In genomic region chr5:21724872-21725271, GRCm38 (mm10) we compare ENCODE assay signal across 11 mouse cellular contexts. TPM values are rescaled to one million over a fixed set of nuclear protein-coding genes. Genes with fewer than 3 reads are reported as not detected.
DNase-seq lines count a peak whose midpoint lies in the region; ATAC-seq and TF ChIP-seq lines count a peak whose summit lies in the region.
"Had no signal": no experiment of that assay in that cellular context is flagged by ENCODE, and none has a peak within 500 bp of the region (broad histone marks: within the 10 kb centered on the region; RNA-seq: fewer than 3 reads in every experiment).

No protein-coding gene starts in this region.

- ATAC-seq in heart, embryonic 15.5 days (replicated peaks; ENCODE audit: insufficient number of reproducible peaks, insufficient read depth, low FRiP score, low read depth), result no peak
- peak; percentile 66 for ATAC-seq in embryonic facial prominence, embryonic 14.5 days (ENCODE audit: low read depth)
- ATAC-seq in hindbrain, embryonic 14.5 days (ENCODE audit: low FRiP score), result peak; percentile 55; the same call in 1 of the 2 replicates
- peak; percentile 54; the same call in 1 of the 2 replicates for ATAC-seq in midbrain, postnatal 0 days (ENCODE audit: low FRiP score)

- H3K4me1 ChIP-seq in heart, embryonic 15.5 days (replicated peaks), result peaks cover 9% of the 10 kb centered on the region
- no peaks in the 10 kb centered on the region for H3K4me1 ChIP-seq in embryonic facial prominence, embryonic 14.5 days (ENCODE audit: control insufficient read depth, insufficient read depth, low read length)
- H3K4me1 ChIP-seq in hindbrain, embryonic 14.5 days (replicated peaks; ENCODE audit: control insufficient read depth, insufficient read depth, low read length), result 0 out of 2 replicates have a peak, but pooled peaks cover 7% of the 10 kb centered on the region
- H3K4me1 ChIP-seq in midbrain, postnatal 0 days (ENCODE audit: insufficient read depth, low read length), result no peaks in the 10 kb centered on the region

- WGBS in heart, embryonic 15.5 days, result 26% methylated on average over 7 of the region's 7 CpGs
- WGBS in embryonic facial prominence, embryonic 14.5 days, result 24% methylated on average over 7 of the region's 7 CpGs
- 28% methylated on average over 7 of the region's 7 CpGs for WGBS in hindbrain, embryonic 14.5 days
- 8% methylated on average over 7 of the region's 7 CpGs for WGBS in midbrain, postnatal 0 days

- no peaks in the 10 kb centered on the region for H3K36me3 ChIP-seq in heart, embryonic 15.5 days
- H3K36me3 ChIP-seq in embryonic facial prominence, embryonic 14.5 days (ENCODE audit: control insufficient read depth, insufficient read depth, low read length), result no peaks in the 10 kb centered on the region
- H3K36me3 ChIP-seq in hindbrain, embryonic 14.5 days (replicated peaks; ENCODE audit: control insufficient read depth, insufficient read depth), result no peaks in the 10 kb centered on the region
- no peaks in the 10 kb centered on the region for H3K36me3 ChIP-seq in midbrain, postnatal 0 days (ENCODE audit: insufficient read depth, low read length)

- no peaks in the 10 kb centered on the region for H3K9me3 ChIP-seq in heart, embryonic 15.5 days (replicated peaks)
- no peaks in the 10 kb centered on the region for H3K9me3 ChIP-seq in embryonic facial prominence, embryonic 14.5 days (ENCODE audit: control insufficient read depth, low read length)
- no peaks in the 10 kb centered on the region for H3K9me3 ChIP-seq in hindbrain, embryonic 14.5 days (ENCODE audit: control insufficient read depth, low read length)
- no peaks in the 10 kb centered on the region for H3K9me3 ChIP-seq in midbrain, postnatal 0 days (ENCODE audit: low read length)

- no peak overlapping the region for H3K4me2 ChIP-seq in heart, embryonic 15.5 days
- H3K4me2 ChIP-seq in embryonic facial prominence, embryonic 14.5 days (ENCODE audit: low read depth, low read length), result no peak overlapping the region
- H3K4me2 ChIP-seq in hindbrain, embryonic 14.5 days (replicated peaks), result no peak overlapping the region
- H3K4me2 ChIP-seq in midbrain, postnatal 0 days (ENCODE audit: low read depth, low read length, poor library complexity, severe bottlenecking), result no peak overlapping the region

- no peaks in the 10 kb centered on the region for H3K27me3 ChIP-seq in heart, embryonic 15.5 days
- no peaks in the 10 kb centered on the region for H3K27me3 ChIP-seq in embryonic facial prominence, embryonic 14.5 days (replicated peaks; ENCODE audit: control insufficient read depth, insufficient read depth, low read length)
- H3K27me3 ChIP-seq in hindbrain, embryonic 14.5 days (ENCODE audit: control insufficient read depth, insufficient read depth, low read length), result no peaks in the 10 kb centered on the region
- H3K27me3 ChIP-seq in midbrain, postnatal 0 days (ENCODE audit: insufficient read depth, low read length), result no peaks in the 10 kb centered on the region

- H3K4me3 ChIP-seq in heart, embryonic 15.5 days, result no peak overlapping the region
- H3K4me3 ChIP-seq in embryonic facial prominence, embryonic 14.5 days (ENCODE audit: low read depth, low read length), result no peak overlapping the region
- H3K4me3 ChIP-seq in hindbrain, embryonic 14.5 days (replicated peaks; ENCODE audit: low read length), result no peak overlapping the region
- no peak overlapping the region for H3K4me3 ChIP-seq in midbrain, postnatal 0 days (ENCODE audit: low read depth, low read length)
- H3K4me3 ChIP-seq: erythroblast, embryonic 14.5 days had no signal

- TF ChIP-seq CTCF in midbrain, postnatal 0 days (IDR thresholded peaks at IDR 0.05), result no peak

- peak overlapping the region; percentile 76 for H3K27ac ChIP-seq in heart, embryonic 15.5 days
- peak overlapping the region; percentile 53 for H3K27ac ChIP-seq in embryonic facial prominence, embryonic 14.5 days (replicated peaks; ENCODE audit: low read depth, low read length)
- H3K27ac ChIP-seq in hindbrain, embryonic 14.5 days, result peak overlapping the region; percentile 57
- peak overlapping the region; percentile 67 for H3K27ac ChIP-seq in midbrain, postnatal 0 days (ENCODE audit: low read depth, low read length)

- DNase-seq in heart, postnatal 14 days, result no peak
- peak; percentile 64 for DNase-seq in embryonic facial prominence, embryonic 14.5 days (ENCODE audit: low spot score)
- no peak for DNase-seq in hindbrain, embryonic 14.5 days (ENCODE audit: low spot score)
- DNase-seq in midbrain, postnatal 0 days (ENCODE audit: low spot score), result peak; percentile 21
- DNase-seq in adrenal gland, adult 8-10 months, result no peak
- DNase-seq in gastrocnemius, postnatal 14 days, result no peak
- no peak for DNase-seq in adrenal gland, postnatal 36 days
- DNase-seq: kidney, adult 18-20 months; thymus, postnatal 14 days had no signal

- intact Hi-C loops in heart, postnatal 14 days (cut with DNase I), result no loop called here
- intact Hi-C loops in gastrocnemius, postnatal 14 days (cut with DNase I; ENCODE audit: low total_unique reads), result no loop called here

- H3K9ac ChIP-seq in heart, embryonic 15.5 days, result no peak overlapping the region
- H3K9ac ChIP-seq in embryonic facial prominence, embryonic 14.5 days (ENCODE audit: low read depth, low read length), result no peak overlapping the region
- H3K9ac ChIP-seq in hindbrain, embryonic 14.5 days, result no peak overlapping the region
- no peak overlapping the region for H3K9ac ChIP-seq in midbrain, postnatal 0 days (replicated peaks; ENCODE audit: low read length, poor library complexity, severe bottlenecking)

RNA-seq across cellular contexts. Expression of gene Pmpcb, which starts 12.1 kb away (rescaled TPM):
- polyA plus RNA-seq in heart, embryonic 15.5 days (2015; fragmentation: Nextera tagmentation; extraction: Ambion mirVana), result 130 and 140 TPM in 2 replicates
- 100 to 1,000 TPM; 220 to 223 TPM for total RNA-seq in heart, postnatal 14 days (2021)
- polyA plus RNA-seq in embryonic facial prominence, embryonic 14.5 days (2014; fragmentation: Nextera tagmentation; extraction: Ambion mirVana), result 79.4 and 82.3 TPM in 2 replicates
- 74.8 and 82.5 TPM in 2 replicates for polyA plus RNA-seq in hindbrain, embryonic 14.5 days (2014; fragmentation: Nextera tagmentation; extraction: Ambion mirVana)
- total RNA-seq in midbrain, postnatal 0 days (2014; rRNA removed), result 64.7 and 86.4 TPM in 2 replicates
- polyA plus RNA-seq in midbrain, postnatal 0 days (2015; fragmentation: Nextera tagmentation; extraction: Ambion mirVana), result 64.0 and 68.6 TPM in 2 replicates
- 100 to 1,000 TPM; 215 to 293 (median 236) TPM for total RNA-seq in adrenal gland, adult 8-10 months (2022)
- 100 to 1,000 TPM; 124 to 132 TPM for total RNA-seq in gastrocnemius, postnatal 14 days (2021)
- total RNA-seq in adrenal gland, postnatal 36 days (2021), result 100 to 1,000 TPM; 256 to 300 TPM

RNA-seq across cellular contexts. Expression of gene Napepld, which starts 23.7 kb away (rescaled TPM):
- 5.6 and 5.7 TPM in 2 replicates for polyA plus RNA-seq in heart, embryonic 15.5 days (2015; fragmentation: Nextera tagmentation; extraction: Ambion mirVana)
- total RNA-seq in heart, postnatal 14 days (2021), result 1 to 10 TPM; 4.0 to 4.3 TPM
- 2.4 and 2.8 TPM in 2 replicates for polyA plus RNA-seq in embryonic facial prominence, embryonic 14.5 days (2014; fragmentation: Nextera tagmentation; extraction: Ambion mirVana)
- 2.3 and 3.0 TPM in 2 replicates for polyA plus RNA-seq in hindbrain, embryonic 14.5 days (2014; fragmentation: Nextera tagmentation; extraction: Ambion mirVana)
- 4.1 and 6.0 TPM in 2 replicates for total RNA-seq in midbrain, postnatal 0 days (2014; rRNA removed)
- 1.4 and 1.6 TPM in 2 replicates for polyA plus RNA-seq in midbrain, postnatal 0 days (2015; fragmentation: Nextera tagmentation; extraction: Ambion mirVana)
- 10 to 100 TPM; 43.1 to 64.5 (median 46.1) TPM for total RNA-seq in adrenal gland, adult 8-10 months (2022)
- total RNA-seq in gastrocnemius, postnatal 14 days (2021), result 1 to 10 TPM; 8.6 to 9.5 TPM
- total RNA-seq in adrenal gland, postnatal 36 days (2021), result 10 to 100 TPM; 26.4 to 48.6 TPM

Comparison
In these comparisons a context has a peak if more than half of its experiments do, and no peak if none do; other contexts are left out.
1. DNase-seq: peak in embryonic facial prominence, embryonic 14.5 days (single experiment) and midbrain, postnatal 0 days (single experiment); none in heart, postnatal 14 days (0 of 2), hindbrain, embryonic 14.5 days (single experiment), adrenal gland, adult 8-10 months (single experiment), gastrocnemius, postnatal 14 days (single experiment) and adrenal gland, postnatal 36 days (0 of 2).
2. Peak in every context shown above with its lines, with median percentiles within 50 percentile points of each other: H3K27ac ChIP-seq.